Mouse (Mus musculus) lung, adult 2 months (tissue): ENCODE results near the gene Ykt6.

Experiments
- CTCF ChIP-seq: fragments of 200-500 bp; IDR thresholded peaks from 2 replicates; pipeline ENCODE4 v1.5.1; 2011; ENCODE audit warnings: mild to moderate bottlenecking, low read length, control low read depth; ENCODE audit not compliant: insufficient read depth
- POLR2A ChIP-seq: fragments of 200-500 bp; IDR thresholded peaks from 2 replicates; pipeline ENCODE4 v1.6.1; 2011; ENCODE audit warnings: low read depth, mild to moderate bottlenecking, control low read depth, low read length, borderline replicate concordance; ENCODE audit errors: extremely low read depth

DNA sequence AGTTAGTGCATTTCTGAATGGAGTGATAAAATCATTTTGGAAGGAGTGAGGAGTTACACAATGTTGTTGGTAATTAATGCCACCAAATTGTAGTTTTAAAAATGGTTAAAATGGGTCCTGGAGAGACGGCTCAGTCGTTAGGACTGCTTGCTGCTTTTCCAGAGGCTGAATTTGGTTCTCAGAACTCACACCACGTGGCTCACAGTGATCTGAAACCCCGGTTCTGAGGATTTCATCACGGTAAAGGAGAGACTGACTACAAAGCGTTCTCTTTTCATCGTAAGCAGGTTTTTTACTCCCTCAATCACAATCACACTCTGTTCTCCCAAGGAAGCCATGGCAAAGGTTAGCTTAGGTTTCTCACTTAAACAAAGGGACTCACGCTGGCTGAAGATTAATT, 30.8 kb upstream of the Ykt6 start:
- no peak for TF ChIP-seq POLR2A
- TF ChIP-seq CTCF: no peak
